Mouse (Mus musculus) brown adipose tissue, adult 24 weeks (tissue): ENCODE results near the gene Slfn5. TPM values are rescaled to one million over a fixed set of nuclear protein-coding genes. Genes with fewer than 3 reads are reported as not detected.

Source experiments
- polyA plus RNA-seq: library from polyadenylated mRNA; stranded (reverse); fragments of >200 nt; gene quantifications from 2 replicates; pipeline ENCODE4 v1.2.4, GENCODE M21; 2012; ENCODE audit not compliant: missing spikeins, insufficient read depth, insufficient read length

The Slfn5 gene
- polyA plus RNA-seq, 1 experiment: 28.7 TPM

Other genes starting within 250 kb of the Slfn5 start
- gene Cct6b, start 187.0 kb upstream of the Slfn5 start, polyA plus RNA-seq: 0.58 and 0.91 TPM in 2 replicates
- gene Zfp830, start 187.0 kb upstream of the Slfn5 start, polyA plus RNA-seq: 7.2 and 9.5 TPM in 2 replicates
- gene Lig3, start 170.2 kb upstream of the Slfn5 start, polyA plus RNA-seq: 3.7 and 5.2 TPM in 2 replicates
- gene Rffl, start 80.1 kb upstream of the Slfn5 start, polyA plus RNA-seq: 4.3 and 6.3 TPM in 2 replicates
- gene Rad51d, start 60.7 kb upstream of the Slfn5 start, polyA plus RNA-seq: 13.4 and 21.8 TPM in 2 replicates
- gene Fndc8, start 59.2 kb upstream of the Slfn5 start, polyA plus RNA-seq: 0.79 TPM in 1 of 2 replicates, not detected in the other
- 3.8 and 6.7 TPM in 2 replicates for gene Nle1, start 42.9 kb upstream of the Slfn5 start, polyA plus RNA-seq
- 9.1 and 14.2 TPM in 2 replicates for gene Unc45b, start 40.8 kb upstream of the Slfn5 start, polyA plus RNA-seq
- gene Slfn9, start 40.5 kb downstream of the Slfn5 start, polyA plus RNA-seq: 0.55 and 0.92 TPM in 2 replicates
- gene Slfn8, start 69.5 kb downstream of the Slfn5 start, polyA plus RNA-seq: 0.79 and 2.6 TPM in 2 replicates
- gene Slfn2, start 113.8 kb downstream of the Slfn5 start, polyA plus RNA-seq: 3.5 and 3.6 TPM in 2 replicates
- not detected in 2 replicates for gene Slfn1, start 165.5 kb downstream of the Slfn5 start, polyA plus RNA-seq
- not detected in 2 replicates for gene Slfn4, start 223.8 kb downstream of the Slfn5 start, polyA plus RNA-seq
- 0.75 and 0.95 TPM in 2 replicates for gene Slfn3, start 240.0 kb downstream of the Slfn5 start, polyA plus RNA-seq